Mouse (Mus musculus) heart, postnatal 25 days (tissue): ENCODE results near the gene Tmco5. TPM values are rescaled to one million over a fixed set of nuclear protein-coding genes. Genes with fewer than 3 reads are reported as not detected.

Experiments used
- DNase-seq: peaks from one replicate; pipeline ENCODE4 v3.0.0; 2022; ENCODE audit warnings: low spot score
- intact Hi-C: fragments of 180-260 bp; cut with DNase I; formaldehyde crosslinking; loops from one replicate; pipeline ENCODE4 v1.15.1; 2025
- total RNA-seq, 2 experiments: library from RNA; stranded (reverse); gene quantifications; 2 replicates each; pipeline ENCODE4 v1.2.3; 2021

The Tmco5 gene
- total RNA-seq = not detected

DNA sequence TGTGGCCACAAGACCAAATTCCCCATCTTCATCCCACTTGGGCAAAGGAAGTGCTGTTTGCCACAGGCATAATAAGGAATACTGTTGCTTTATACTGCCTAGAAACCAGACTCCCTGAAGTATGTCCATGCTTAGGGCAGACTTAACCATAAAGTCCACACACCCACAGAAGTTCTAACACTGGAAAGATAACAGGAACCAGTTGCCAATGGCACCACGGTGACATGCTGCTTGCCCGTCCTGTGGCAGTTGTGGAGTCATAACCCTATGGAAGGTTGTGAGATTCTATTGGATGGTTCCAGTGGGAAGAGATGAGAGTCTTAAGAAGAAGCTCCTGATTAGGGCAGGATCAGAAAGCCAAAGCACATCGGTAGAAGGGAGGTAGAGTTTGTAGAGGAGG is at the start of gene Tmco5:
TSS of gene Tmco5 (plus strand) at position 301 of the 400 bp plus-strand sequence.
- intact Hi-C loops = no loop called here
- no peak for DNase-seq

- no peak for DNase-seq
- intact Hi-C loops = no loop called here
Measured at GRCm38 (mm10) chr2:116831863-116832262, 46.6 kb upstream of the Tmco5 start.

GRCm38 (mm10) chr2:116837829-116838228 is 40.7 kb upstream of the Tmco5 start:
- intact Hi-C loops = loop anchor here (5.0 kb wide), 1 partner anchor 621 kb away; no protein-coding TSS in a partner anchor
- no peak for DNase-seq

DNA sequence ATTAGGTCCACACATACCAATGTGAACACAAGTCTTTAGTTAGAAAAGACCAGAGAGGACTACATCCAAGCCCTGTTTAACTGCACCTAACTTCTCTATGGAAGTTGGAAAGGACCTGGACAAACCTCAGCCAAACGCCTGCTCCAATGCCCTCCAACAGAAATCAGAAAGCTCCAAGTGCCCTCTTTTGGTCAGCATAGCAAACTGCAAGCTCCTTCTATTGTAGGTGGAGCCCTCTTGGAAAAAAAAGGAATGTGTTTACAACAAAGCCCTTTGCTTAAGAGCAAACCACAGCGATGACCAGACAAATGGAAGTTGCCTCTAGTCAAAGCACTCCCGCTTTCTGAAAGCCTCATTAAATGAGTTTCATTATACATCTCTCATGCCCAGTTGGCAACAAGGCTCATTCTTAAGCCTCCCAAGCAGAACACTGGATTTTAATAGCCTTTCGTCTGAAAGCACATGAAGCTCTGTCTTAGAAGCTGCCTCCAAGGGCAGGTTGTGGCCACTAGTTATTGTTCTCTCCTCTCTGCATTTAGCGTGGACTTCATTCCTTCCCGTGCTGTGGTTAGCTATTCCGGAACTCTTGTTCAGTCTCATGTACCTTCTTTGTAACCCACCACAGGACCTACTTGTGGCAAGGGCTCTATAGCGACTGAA is 39.8 kb upstream of the Tmco5 start:
- no peak for DNase-seq
- intact Hi-C loops = loop anchor here (5.0 kb wide), 1 partner anchor 621 kb away; no protein-coding TSS in a partner anchor

GRCm38 (mm10) chr2:116849980-116850636 is 28.4 kb upstream of the Tmco5 start:
- DNase-seq = no peak
- intact Hi-C loops = no loop called here

DNA sequence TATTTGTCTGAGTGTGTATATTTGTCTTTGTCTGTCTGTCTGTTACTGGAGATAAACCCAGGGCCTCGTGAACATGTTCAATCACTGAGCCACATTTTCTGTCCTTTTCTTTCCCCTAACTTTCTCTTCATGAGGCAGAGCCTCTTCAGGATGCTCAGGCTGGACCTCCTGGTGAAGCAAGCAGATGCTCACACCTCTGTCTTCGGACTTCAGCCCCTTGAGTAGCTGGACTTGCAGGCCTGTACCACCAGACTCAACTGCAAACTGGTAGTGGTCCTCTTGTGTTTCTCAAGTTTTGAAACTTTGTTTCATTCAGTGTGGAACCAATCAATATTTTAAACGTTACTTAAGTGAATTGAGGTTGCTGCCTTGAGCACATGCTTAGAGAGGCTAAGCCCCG is 27.1 kb upstream of the Tmco5 start:
- no peak for DNase-seq
- intact Hi-C loops = no loop called here

DNA sequence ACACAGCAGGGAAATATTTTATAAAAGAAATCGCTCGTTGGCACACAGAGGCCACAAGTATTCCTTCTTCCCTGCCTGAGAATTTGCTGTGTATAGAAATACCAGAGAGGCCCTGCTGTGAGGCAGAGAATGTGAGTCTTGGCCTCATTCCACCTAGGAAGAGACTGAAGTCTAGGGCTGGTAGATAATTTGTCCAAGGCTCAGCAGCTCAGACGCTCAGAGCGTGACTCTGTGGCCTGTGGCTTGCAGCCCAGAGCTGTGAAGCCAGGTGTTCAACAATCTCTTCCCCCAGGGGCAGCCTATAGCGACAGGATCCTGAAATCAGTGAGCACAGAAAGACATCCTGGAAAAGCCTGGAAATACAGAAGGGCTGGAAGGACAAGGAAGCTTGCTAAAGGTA is 26.2 kb upstream of the Tmco5 start:
- intact Hi-C loops = no loop called here
- no peak for DNase-seq

GRCm38 (mm10) chr2:116858703-116859102 is 19.8 kb upstream of the Tmco5 start:
- intact Hi-C loops = no loop called here
- no peak for DNase-seq

- intact Hi-C loops = no loop called here
Measured at GRCm38 (mm10) chr2:116876955-116877615, 1.4 kb upstream of the Tmco5 start.

GRCm38 (mm10) chr2:116879730-116880129 is 1.2 kb downstream of the Tmco5 start:
- intact Hi-C loops = no loop called here
- no peak for DNase-seq

More at GRCm38 (mm10) chr2:116876955-116877615, 1.4 kb upstream of the Tmco5 start:
- no peak for DNase-seq

DNA sequence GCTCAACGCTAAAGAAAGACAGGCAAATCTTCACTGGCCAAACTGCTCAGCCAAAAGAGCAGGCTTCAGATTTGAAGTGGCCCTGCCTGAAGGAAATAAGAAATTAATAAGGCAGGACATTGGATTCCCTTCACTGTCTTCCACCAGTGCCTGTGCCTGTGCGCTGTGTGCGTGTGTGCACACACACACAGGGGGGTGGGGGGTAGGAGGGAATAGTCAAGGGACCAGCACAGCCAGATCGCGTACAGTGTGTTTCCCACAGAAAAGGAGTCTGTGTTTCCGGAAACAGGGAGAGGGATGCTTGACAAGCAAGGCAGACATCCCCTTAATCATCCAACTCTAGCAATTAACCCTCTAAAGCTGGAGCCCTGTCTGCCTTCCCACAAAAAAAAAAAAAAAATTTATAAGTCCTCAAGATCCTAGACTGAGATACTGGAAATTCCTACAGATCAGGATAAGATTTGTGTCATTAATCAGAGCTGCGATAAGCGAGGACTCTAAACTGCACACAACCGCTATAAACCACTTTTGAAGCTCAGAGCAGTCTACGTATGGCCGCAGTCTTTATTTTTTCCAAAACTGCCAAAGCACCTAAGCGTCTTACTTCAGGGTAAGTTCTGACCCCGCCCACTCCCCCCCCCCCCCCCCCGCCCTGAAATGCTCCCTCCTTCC is 15.0 kb downstream of the Tmco5 start:
- intact Hi-C loops = loop anchor here (5.0 kb wide), 1 partner anchor 544 kb away; no protein-coding TSS in a partner anchor
- no peak for DNase-seq

GRCm38 (mm10) chr2:116893988-116894363 is 15.5 kb downstream of the Tmco5 start:
- no peak for DNase-seq
- intact Hi-C loops = loop anchor here (5.0 kb wide), 1 partner anchor 543 kb away; no protein-coding TSS in a partner anchor

DNA sequence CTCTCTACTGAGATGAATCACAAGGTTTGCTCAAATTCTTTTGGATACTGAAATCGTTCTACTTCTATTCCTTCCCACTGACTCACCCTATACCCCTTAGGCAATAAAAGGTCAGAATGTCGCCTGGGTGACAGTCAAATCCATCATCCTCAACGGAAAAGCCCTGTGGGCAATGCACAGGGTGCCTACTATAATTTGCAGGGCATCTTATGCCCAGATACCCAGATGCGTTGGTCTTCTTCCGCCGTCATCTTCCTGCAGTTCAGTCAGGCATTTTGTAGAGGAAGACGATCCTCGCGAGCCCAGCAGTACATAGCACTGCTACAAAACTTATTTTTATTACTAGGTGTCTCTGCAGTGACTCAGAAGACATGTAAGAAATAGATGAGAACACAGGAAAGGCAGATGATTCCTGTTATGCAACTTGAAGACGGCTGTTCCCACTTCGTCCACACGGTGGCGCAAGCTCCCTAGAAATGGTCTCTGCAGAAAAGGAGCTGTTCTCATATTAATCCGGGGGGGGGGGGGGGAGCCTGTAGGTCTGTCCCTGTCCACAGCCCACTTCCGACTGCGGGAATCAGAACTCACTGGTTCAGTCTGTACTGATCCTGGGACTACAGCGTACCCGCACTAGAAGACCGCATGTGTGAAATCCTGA is 21.3 kb downstream of the Tmco5 start:
- intact Hi-C loops = loop anchor here (1.0 to 5.0 kb wide), 3 partner anchors 78 to 281 kb away; no protein-coding TSS in a partner anchor
- DNase-seq = peak; percentile 69

DNA sequence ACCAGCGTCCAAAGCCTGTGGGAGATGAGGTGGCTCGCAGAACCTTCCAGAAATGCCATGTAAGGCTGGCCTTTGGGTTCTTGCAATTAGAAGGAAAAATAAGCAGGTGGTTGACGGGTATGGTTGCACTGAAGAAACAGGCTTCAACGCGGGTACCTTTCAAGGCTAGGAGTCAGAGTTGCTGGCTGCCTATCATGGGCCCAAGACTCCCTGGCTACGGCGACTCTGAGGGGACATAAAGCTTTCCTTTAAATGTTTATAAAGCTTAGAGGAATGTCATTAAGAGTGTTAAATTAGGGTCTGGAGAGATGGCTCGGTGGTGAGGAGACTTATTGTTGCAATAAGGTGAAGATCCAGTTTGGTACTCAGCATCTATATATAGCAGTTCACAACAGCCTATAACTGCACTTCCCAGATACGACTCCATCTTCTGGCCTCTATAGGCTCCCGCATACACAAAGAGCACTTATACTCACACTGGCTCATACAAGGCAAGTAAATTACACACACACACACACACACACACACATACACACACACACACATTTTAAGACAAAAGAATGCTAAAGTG is 21.9 kb downstream of the Tmco5 start:
- no peak for DNase-seq
- intact Hi-C loops = loop anchor here (1.0 to 5.0 kb wide), 3 partner anchors 77 to 280 kb away; no protein-coding TSS in a partner anchor

DNA sequence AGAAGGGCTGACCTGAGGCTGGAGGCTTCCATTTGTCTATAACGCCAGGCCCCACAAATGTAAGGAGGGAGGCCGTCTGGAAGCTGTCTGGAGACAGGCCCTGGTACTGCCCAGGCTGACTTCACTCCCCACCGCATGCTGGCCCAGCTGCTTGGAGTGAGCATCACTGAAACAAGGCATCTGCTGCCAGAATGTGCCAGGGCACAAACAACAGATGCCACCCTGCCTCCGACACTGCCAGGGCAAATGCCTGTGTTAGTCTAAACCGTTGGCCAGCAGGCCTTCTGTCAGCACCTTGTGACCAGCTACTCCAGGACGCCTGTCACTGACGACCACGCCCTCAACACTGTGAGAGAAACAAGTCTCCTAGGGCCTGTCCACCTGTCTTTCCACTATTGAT is 29.8 kb downstream of the Tmco5 start:
- intact Hi-C loops = no loop called here
- no peak for DNase-seq

DNA sequence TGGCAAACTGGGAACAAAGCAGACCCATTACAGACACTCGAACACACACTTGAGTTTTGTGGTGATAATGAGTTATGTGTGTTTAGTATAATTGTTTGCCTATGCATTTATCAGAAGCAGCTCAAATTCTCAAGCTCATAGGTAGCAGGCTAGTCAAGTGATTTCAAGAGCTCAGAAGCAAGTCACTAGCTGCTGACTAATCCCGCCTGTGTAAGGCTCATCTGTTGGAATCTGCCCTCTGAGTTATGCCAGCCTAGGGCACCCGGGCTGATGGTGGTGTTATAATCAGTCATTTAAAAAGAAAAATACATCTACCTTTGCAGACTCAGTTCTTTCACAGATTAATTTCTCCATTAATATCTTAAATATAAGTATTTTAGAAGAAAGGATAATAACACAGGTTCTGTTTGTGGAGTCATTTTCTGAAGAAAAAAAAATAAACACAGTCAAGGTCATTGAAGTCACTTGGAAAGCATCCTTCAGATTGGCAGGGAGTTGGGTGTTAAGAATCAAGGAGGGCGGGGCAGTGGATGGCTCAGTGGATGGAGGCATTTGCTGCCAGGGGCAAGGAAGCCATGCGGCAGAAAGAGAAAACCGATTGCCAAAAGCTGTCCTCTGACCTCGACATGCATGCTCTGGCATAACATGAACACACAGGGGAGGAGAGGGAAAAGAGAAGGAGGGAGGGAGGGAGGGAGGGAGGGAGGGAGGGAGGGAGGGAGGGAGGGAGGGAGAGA is 34.0 kb downstream of the Tmco5 start:
- intact Hi-C loops = no loop called here
- no peak for DNase-seq

GRCm38 (mm10) chr2:116913677-116914405 is 35.4 kb downstream of the Tmco5 start:
- no peak for DNase-seq
- intact Hi-C loops = no loop called here

- intact Hi-C loops = no loop called here
- DNase-seq = no peak
Measured at GRCm38 (mm10) chr2:116914636-116915035, 36.1 kb downstream of the Tmco5 start.
